Mouse (Mus musculus): ENCODE measurements around the gene Vwf.

DNA sequence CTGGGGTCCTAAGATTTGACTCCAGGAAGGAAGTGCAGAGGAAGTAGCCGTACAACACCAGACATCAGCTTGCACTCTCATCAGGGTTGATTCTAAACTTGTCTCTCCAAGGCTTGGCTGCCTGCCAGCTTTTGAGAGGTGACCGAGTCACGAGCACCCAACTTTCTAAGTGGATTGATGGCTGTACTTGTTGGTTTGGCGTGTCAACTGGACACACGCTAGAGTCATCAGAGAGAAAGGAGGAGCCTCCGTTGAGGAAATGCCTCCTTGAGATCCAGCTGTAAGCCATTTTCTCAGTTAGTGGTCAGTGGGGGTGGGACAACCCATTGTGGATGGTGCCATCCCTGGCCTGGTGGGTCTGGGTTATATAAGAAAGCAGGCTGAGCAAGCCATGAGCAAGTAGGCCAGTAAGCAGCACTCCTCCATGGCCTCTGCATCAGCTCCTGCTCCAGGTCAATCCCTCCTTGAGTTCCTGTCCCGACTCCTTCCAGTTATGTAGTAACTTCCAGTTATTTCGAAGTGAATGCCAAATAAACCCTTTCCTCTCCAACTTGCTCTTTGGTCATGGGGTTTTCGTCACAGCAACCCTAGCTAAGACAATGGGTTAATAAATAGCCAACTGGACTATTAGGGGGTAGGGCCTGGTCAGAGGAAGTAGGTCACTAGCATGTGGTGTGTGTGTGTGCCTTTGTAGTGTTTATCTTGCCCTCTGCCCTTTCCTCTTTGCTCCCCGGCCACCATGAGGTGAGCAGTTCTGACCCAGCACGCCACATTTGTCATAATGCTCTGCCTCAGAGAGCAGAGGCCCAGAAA lies 30.9 kb upstream of the Vwf start:
- TF ChIP-seq POLR2A (IDR thresholded peaks at IDR 0.05; ENCODE audit: low read depth, low read length) (no peak), CTCF (IDR thresholded peaks at IDR 0.05; ENCODE audit: extremely low read depth, insufficient read length, insufficient replicate concordance, low read depth, low read length) (no peak)
